Mouse (Mus musculus): ENCODE measurements around the gene Ptcd2.
A peak's percentile ranks its signal among the peaks of the same experiment; 100 is the strongest.
"Not testable (repeated sequence)": the region's sequence is repeated elsewhere in the genome, so short reads cannot be mapped to it uniquely, and the experiment has no call there.

Ptcd2 gene

DNA sequence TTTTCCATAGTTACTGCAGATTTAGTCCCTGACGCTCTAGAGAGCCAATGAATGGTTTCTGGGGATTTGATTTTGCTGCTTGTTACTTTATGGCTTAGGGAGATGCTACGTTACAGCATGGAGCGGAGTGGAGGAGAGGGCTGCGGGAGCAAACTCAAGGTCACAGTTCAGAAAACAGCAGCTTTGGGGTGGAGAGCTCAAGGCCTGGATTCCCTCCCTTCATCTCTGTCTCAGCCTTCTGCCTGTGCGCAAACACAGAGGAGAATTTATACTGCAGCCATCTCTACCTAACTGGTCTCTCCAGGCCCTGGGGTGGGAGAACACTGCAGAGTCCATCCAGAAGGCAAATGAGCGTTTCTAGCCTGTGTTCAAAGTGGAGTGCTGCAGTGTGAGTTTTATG, 10.6 kb upstream of the Ptcd2 start:
- no peak for DNase-seq

GRCm38 (mm10) chr13:99353490-99353851, 9.0 kb upstream of the Ptcd2 start:
- no peak for DNase-seq

DNA sequence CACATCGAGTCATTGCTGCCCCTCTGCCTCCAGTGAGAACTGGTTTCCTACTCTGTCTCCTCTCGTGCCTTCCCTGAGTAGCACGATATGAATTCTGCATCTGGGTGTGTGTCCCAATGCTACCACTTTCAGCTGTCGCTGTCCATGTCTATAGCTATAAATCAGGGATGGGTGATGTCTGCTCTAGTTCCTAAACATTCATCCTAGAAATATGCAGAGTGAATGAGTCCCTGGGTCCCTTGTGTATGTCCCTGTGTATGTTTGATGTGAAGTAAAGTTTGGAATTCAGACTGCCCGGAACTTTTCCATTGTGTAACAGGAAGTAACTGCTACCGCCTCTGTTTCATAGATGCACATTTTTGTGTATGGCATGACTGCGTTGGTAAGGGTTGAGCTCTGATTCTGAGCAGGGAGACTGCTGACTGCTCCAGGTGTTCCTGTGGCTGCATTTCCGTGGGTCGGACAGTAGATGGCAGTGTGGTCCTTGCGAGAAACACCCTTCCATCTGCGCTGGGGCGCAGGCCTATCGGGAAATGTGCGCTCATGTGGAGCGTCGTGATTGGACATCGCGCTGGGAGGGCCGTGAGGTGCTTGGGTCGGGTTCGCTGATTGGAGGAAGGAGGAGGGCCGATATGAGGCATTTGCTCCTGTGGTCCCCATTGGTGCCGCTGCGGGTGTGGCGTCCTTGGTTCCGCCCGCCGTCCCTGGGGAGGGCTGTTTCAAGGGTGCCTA, 8.4 kb upstream of the Ptcd2 start:
- DNase-seq = peak; percentile 98

- no peak for DNase-seq
These were observed 7.1 kb upstream of the Ptcd2 start for GRCm38 (mm10) chr13:99351596-99351995.

GRCm38 (mm10) chr13:99351186-99351585, 6.7 kb upstream of the Ptcd2 start:
- DNase-seq = no peak

DNA sequence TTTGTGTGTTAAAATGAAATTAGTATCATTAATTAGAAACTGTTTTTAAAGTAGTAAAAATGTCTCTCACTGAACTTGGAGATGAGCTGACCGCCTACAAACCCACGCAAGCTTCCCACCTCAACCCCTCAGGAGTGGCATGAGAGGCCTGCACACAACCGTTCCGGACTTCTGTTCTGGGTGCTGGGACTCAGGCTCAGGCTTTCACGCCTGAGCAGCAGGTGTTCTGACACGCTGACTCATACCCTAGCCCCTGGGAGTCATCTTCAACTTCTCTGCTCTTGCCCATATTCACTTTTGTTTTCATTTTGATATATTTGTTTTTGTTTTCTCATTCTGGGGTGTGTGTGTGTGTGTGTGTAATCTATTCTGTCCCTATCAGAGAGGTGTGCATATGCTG, 5.5 kb upstream of the Ptcd2 start:
- DNase-seq = no peak

DNA sequence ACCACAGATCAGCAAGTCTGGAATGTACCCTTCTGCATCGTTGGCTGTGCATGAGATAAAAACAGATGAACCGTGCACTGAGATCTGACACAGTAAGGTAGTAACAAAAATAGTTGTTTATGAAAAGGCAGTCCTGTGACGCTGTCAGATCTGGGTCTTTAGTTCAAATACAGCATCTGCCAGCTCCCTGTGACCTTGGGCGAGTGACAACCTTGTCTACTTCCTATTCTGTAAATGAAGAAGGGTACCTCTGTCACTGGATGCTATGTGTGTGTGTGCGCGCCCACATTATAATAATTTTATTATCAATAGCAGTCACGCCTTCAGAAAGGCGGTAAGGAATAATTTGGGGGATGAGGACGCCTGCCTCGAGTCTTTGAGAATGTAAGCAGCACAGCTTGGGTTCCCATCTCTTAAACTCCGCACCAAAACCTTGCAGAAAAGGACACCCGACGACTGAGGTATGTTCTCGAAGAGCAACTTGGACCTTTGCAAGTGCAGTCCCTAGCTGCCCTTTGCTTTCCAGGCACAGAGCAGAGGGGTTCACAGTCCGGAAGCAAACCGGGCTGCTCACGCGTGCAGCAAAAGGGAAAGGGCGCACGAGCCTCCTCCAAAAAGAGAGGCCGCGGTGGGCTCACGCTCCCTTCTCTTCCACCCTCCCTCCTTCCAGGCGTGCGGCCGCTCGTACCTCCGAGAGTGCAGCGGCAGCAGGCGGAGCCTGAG, 468 bp downstream of the Ptcd2 start:
- peak; percentile 6 for DNase-seq

DNA sequence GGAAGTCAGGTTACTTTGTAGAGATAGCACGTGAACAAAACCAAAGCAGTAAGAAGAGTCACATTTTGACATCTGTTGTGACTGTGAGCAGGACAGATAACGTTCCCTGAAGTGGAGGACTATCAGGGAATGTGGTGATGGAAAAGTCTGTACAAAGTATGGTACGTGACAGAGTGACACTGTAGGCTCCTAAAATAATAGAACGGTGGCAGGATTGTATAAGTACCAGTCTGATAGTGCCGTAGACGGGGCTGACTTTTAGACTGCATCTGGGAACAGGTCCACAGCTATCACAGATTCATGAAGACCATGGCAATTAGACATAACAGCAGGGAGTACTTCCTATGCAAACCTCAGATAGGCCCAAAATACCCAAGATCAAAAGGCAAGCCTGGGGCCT, 3.0 kb downstream of the Ptcd2 start:
- no peak for DNase-seq

GRCm38 (mm10) chr13:99337510-99337909, 7.0 kb downstream of the Ptcd2 start:
- DNase-seq = no peak

DNA sequence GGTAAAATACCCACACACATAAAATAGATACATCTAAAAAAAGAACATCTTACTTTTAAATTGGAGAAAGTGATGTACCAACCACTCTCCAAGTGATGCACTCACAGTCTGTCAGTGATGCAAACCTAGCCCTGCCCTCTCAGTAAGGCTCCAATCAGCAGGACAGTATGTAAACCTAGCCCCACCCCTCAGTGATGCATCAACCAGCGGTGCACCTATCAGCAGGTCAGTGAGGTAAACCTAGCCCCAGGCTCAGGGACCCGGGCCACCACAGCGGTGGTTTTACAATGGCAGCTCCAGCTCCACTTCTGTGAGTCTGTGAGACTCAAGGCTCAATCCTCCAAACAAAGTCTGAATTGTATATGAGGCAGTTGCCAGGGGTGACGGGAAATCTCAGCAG, 13.2 kb downstream of the Ptcd2 start:
- DNase-seq = no peak

GRCm38 (mm10) chr13:99324337-99324685, 20.2 kb downstream of the Ptcd2 start:
- DNase-seq = not testable (repeated sequence)

DNA sequence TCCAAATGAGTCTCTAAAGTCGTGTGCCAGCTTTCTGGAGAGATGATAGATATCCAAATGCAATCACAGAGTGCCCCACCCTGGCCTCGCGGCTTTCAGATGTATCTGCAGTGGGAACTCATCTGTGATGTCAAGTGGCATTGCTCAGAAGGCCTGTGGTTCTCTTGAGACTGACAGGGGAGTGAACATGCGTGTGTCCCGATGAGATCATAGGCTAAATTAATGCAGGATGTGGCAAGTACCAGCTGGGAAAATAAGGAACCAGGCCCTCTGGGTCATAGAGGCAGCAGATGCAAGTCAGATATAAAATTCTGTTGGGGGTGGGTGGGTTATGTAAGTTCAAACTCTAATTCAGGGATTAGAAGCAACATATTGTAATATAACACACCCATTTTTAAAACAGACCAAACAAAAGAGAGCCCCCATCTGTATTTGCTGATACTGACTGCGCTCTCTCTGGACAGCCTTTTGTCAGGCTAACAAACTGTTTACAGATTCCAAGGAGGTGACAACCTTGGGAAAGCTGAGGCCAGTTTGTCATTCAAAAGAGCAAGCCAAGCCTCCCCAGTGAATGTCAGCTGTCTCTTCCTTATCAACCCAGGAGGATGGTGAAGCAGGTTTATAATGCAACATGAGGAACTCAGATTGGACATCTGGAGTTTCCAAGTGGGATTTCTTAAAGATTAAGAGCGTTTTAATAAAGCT, 20.7 kb downstream of the Ptcd2 start:
- no peak for DNase-seq

GRCm38 (mm10) chr13:99322915-99323314, 21.6 kb downstream of the Ptcd2 start:
- not testable (repeated sequence) for DNase-seq

DNA sequence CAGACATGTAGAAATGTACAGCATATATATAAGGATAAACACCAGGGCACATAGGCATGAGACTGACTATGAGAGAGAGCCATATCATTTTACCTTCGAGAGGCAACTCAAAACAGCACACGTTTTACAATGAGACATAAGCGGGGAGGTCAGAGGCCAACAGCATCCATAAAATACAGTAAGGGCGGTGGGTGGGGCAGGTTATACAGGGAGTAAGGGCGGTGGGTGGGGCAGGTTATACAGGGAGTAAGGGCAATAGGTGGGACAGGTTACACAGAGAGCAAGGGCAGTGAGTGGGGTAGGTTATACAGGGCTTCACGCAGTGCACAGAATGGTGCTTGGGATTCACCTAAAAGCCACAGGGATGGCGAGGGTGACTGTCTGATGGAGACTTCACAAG, 24.1 kb downstream of the Ptcd2 start:
- no peak for DNase-seq

DNA sequence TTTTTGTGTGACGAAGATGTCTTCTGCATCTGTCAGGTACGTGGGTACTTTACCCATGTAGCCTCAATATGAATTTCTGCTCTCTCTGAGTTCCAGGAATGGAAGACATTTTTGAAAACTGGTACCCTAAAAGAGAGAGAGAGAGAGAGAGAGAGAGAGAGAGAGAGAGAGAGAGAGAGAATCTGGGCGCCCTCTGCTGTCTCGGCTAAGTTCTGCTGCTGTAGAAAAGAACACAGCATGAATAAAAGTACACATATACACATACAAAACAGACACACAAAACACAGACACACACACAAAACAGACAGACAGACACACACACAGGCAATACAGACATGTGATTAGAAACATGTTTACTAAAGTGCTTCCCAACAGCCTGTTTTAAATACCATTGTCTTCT, 27.4 kb downstream of the Ptcd2 start:
- peak; percentile 42 for DNase-seq

DNA sequence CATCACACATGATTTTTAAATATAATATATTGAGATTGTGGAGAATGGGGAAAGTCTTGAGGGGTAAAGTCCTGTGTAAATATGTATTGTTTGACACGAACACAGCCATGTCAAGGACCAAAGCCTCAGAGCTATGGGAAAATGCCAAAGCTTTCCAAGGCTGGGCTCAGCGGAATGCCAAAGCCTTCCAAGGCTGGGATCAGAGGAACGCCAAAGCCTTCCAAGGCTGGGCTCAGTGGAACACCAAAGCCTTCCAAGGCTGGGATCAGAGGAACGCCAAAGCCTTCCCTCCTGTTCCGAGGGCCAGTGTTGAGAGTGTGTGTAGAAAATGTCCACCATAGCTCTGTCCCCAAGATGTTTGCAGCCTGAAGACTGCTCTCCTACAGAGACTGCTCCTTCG, 28.1 kb downstream of the Ptcd2 start:
- DNase-seq = no peak

GRCm38 (mm10) chr13:99314657-99315181, 29.8 kb downstream of the Ptcd2 start:
- no peak for DNase-seq

DNA sequence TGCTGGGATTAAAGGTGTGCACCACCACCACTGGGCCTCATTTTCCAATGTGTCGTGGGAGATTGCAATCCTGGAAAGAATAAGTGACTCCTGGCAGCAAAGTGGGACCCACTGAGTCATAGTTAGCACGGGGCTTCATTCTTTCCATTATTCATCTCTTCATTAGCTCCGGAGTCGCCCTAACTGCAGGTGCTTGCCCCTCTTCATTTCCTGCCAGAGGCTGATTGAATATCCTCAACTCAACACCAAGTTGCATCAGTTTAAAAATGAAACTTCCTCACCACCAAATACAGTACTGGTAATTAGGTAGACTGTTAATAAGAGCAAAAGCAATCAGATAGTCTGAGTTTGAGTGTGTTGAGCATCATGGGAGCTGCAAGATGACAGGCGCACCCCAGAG, 30.4 kb downstream of the Ptcd2 start:
- DNase-seq = no peak

DNA sequence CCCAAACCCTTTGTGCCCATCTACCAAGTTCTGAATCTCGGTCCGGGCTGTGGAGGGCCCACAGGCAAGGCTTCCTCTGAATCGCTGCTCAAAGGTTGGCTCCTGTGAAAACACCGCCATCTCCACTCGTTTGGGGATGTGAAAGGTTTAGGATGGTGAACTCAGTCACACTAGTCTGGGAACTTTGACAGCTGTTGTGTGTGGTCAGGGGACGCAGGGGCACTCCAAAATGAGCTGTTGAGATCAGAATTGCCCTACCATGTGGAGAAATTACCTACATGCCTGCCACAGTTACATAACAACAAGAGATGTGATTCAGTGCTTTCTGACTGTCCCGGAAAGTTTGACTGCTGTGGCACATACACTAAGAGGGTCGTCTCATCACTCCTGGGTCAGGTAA, 36.1 kb downstream of the Ptcd2 start:
- no peak for DNase-seq

DNA sequence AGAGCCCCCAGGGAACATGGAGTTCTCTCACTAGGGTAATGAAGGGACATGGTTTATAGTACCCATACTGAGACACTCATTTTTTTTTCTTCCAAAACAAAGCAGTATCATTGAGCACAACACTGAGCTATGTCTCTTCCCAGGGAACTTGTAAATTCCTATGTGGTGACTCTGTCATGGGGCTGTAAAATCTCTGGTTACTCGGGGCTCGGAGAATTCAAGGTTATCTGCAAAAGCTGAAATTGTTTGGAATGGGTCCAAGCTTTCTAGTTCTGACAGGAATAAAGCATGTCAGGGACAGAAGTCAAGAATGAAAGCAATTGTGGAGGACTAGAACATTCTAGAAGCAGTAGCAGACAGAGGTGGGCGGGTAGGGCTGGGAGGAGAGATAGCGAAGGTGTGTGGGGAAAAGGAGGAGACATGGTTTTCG, 36.6 kb downstream of the Ptcd2 start:
- no peak for DNase-seq

- no peak for DNase-seq
These were observed 38.3 kb downstream of the Ptcd2 start for GRCm38 (mm10) chr13:99306164-99306563.

GRCm38 (mm10) chr13:99305186-99305585, 39.3 kb downstream of the Ptcd2 start:
- no peak for DNase-seq

- DNase-seq = peak; percentile 39
These were observed 40.1 kb downstream of the Ptcd2 start for GRCm38 (mm10) chr13:99304365-99304764.

DNA sequence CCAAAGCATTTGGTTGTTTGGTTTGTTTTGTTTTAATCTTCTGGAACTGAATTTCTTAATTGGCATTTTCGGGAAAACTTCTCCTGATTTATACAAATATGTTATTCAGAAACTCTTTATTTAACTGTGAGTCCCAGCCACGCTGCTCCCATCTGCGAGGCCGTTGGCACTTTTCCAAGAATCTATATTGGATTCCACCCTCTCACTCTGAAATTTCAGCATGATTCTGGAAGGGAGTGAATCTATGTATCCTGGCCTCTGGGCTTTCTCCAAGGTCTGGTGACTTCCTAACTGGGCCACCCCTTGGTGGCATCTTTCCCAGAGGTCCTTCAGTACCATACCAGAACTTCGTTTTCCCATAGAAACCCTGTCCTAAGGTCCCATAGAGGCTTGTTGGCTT, 40.7 kb downstream of the Ptcd2 start:
- DNase-seq = no peak

Measured in retina, postnatal 1 day (tissue).